Mouse (Mus musculus) heart, postnatal 0 days (tissue): ENCODE measurements around the gene Rab5c. TPM values are rescaled to one million over a fixed set of nuclear protein-coding genes. Genes with fewer than 3 reads are reported as not detected.

Experiments
- ATAC-seq: fragments of 200-750 bp; cut with Nextera tagmentation; 2 replicates; pipeline ENCODE4 v1.8.0; 2017; ENCODE audit warnings: low read depth, moderate number of reproducible peaks, moderate library complexity; ENCODE audit not compliant: insufficient read depth
- DNase-seq: peaks from one replicate; pipeline ENCODE4 v3.0.0-alpha.2; 2016; ENCODE audit warnings: low spot score
- H3K27ac ChIP-seq: fragments of 300-500 bp; sonication (generic); 2 replicates; pipeline ENCODE4 v1.5.1; 2014; ENCODE audit warnings: low read depth, mild to moderate bottlenecking
- H3K27me3 ChIP-seq: fragments of 300-500 bp; sonication (generic); 2 replicates; pipeline ENCODE4 v1.6.1; 2014; ENCODE audit warnings: low read length, mixed read lengths; ENCODE audit not compliant: control insufficient read depth, insufficient read depth
- H3K36me3 ChIP-seq: fragments of 300-500 bp; sonication (generic); replicated peaks from 2 replicates; pipeline ENCODE4 v1.6.1; 2014; ENCODE audit warnings: low read length, mixed read lengths; ENCODE audit not compliant: control insufficient read depth, insufficient read depth
- H3K4me1 ChIP-seq: fragments of 300-500 bp; sonication (generic); 2 replicates; pipeline ENCODE4 v1.6.1; 2014; ENCODE audit warnings: antibody characterized with exemption; ENCODE audit not compliant: control insufficient read depth, insufficient read depth
- H3K4me2 ChIP-seq: fragments of 300-500 bp; sonication (generic); 2 replicates; pipeline ENCODE4 v1.6.1; 2014; ENCODE audit warnings: low read depth, mild to moderate bottlenecking, low read length, moderate library complexity
- H3K4me3 ChIP-seq: fragments of 300-500 bp; sonication (generic); 2 replicates; pipeline ENCODE4 v1.5.1; 2014; ENCODE audit warnings: low read depth, low read length
- H3K9ac ChIP-seq: fragments of 300-500 bp; sonication (generic); replicated peaks from 2 replicates; pipeline ENCODE4 v1.6.1; 2014; ENCODE audit warnings: low read depth, low read length, mixed read lengths
- H3K9me3 ChIP-seq: fragments of 300-500 bp; sonication (generic); replicated peaks from 2 replicates; pipeline ENCODE4 v1.6.1; 2016; ENCODE audit warnings: low read length; ENCODE audit not compliant: control insufficient read depth
- CTCF ChIP-seq: IDR thresholded peaks from 2 replicates; pipeline ENCODE4 v1.5.1; 2016; ENCODE audit warnings: antibody characterized with exemption, control low read depth, low read depth
- EP300 ChIP-seq: IDR thresholded peaks from 2 replicates; pipeline ENCODE4 v1.6.1; 2016; ENCODE audit warnings: antibody characterized with exemption, low read depth
- WGBS: fragments of 180-500 bp; shearing (Covaris S2); extraction: QIAGEN DNeasy Blood & Tissue Kit; methylation state at CpG from one replicate; pipeline ENCODE4 v1.1.7; 2014; 5-methylcytosine and 5-hydroxymethylcytosine counted together
- polyA plus RNA-seq: library from polyadenylated mRNA; unstranded; fragments of >200 nt; fragmentation: Nextera tagmentation; extraction: Ambion mirVana; gene quantifications from 2 replicates; pipeline ENCODE4 v1.2.1, GENCODE M21; 2015
- total RNA-seq: library from RNA; depleted of rRNA; stranded (reverse); fragments of >200 nt; gene quantifications from 2 replicates; pipeline ENCODE4 v1.2.3, GENCODE M21; 2014; ENCODE audit warnings: low replicate concordance

The Rab5c gene
- total and polyA plus RNA-seq, 2 experiments from 2014 or later: 11.0 to 117 TPM

- Histone ChIP-seq H3K9me3 (no peaks in the 10 kb centered on the region), H3K27me3 (peaks cover 28% of the 10 kb centered on the region), H3K4me3 (no peak overlapping the region), H3K4me1 (no peaks in the 10 kb centered on the region), H3K27ac (no peak overlapping the region), H3K9ac (no peak overlapping the region), H3K4me2 (no peak overlapping the region), H3K36me3 (no peaks in the 10 kb centered on the region)
- WGBS: 75% methylated on average over 11 of the region's 12 CpGs
- TF ChIP-seq EP300 (no peak), CTCF (no peak)
- no peak for DNase-seq
- no peak for ATAC-seq
Measured at GRCm38 (mm10) chr11:100754021-100754692, 16.1 kb upstream of the Rab5c start.

GRCm38 (mm10) chr11:100752294-100752693 lies 14.3 kb upstream of the Rab5c start:
- Histone ChIP-seq H3K27me3 (peaks cover 32% of the 10 kb centered on the region), H3K9me3 (no peaks in the 10 kb centered on the region), H3K9ac (no peak overlapping the region), H3K36me3 (no peaks in the 10 kb centered on the region), H3K27ac (no peak overlapping the region), H3K4me3 (no peak overlapping the region), H3K4me2 (no peak overlapping the region), H3K4me1 (no peaks in the 10 kb centered on the region)
- ATAC-seq: no peak
- 27% methylated on average over 10 of the region's 10 CpGs for WGBS
- no peak for TF ChIP-seq CTCF
- no peak for TF ChIP-seq EP300
- no peak for DNase-seq

- Histone ChIP-seq H3K27me3 (peaks cover 28% of the 10 kb centered on the region), H3K4me2 (no peak overlapping the region), H3K27ac (no peak overlapping the region), H3K36me3 (no peaks in the 10 kb centered on the region), H3K9ac (no peak overlapping the region), H3K4me1 (no peaks in the 10 kb centered on the region), H3K9me3 (no peaks in the 10 kb centered on the region), H3K4me3 (no peak overlapping the region)
- no peak for TF ChIP-seq EP300
- TF ChIP-seq CTCF: no peak
- WGBS: 79% methylated on average over 16 of the region's 16 CpGs
- ATAC-seq (no peak), DNase-seq (no peak)
Measured at GRCm38 (mm10) chr11:100750127-100750526, 12.1 kb upstream of the Rab5c start.

GRCm38 (mm10) chr11:100749469-100749868 lies 11.5 kb upstream of the Rab5c start:
- DNase-seq (no peak), ATAC-seq (no peak)
- no peaks in the 10 kb centered on the region for H3K9me3 ChIP-seq
- no peak overlapping the region for H3K4me2 ChIP-seq
- H3K4me1 ChIP-seq: no peaks in the 10 kb centered on the region
- TF ChIP-seq EP300: no peak
- TF ChIP-seq CTCF: no peak
- peaks cover 28% of the 10 kb centered on the region for H3K27me3 ChIP-seq
- no peak overlapping the region for H3K4me3 ChIP-seq
- H3K27ac ChIP-seq: no peak overlapping the region
- H3K9ac ChIP-seq: no peak overlapping the region
- H3K36me3 ChIP-seq: no peaks in the 10 kb centered on the region
- WGBS: 30% methylated on average over 25 of the region's 25 CpGs

GRCm38 (mm10) chr11:100748620-100749019 lies 10.6 kb upstream of the Rab5c start:
- Histone ChIP-seq H3K27me3 (peaks cover 28% of the 10 kb centered on the region), H3K36me3 (no peaks in the 10 kb centered on the region), H3K9ac (no peak overlapping the region), H3K9me3 (no peaks in the 10 kb centered on the region), H3K4me1 (no peaks in the 10 kb centered on the region), H3K27ac (no peak overlapping the region), H3K4me2 (no peak overlapping the region), H3K4me3 (no peak overlapping the region)
- no peak for ATAC-seq
- 67% methylated on average over 4 of the region's 4 CpGs for WGBS
- TF ChIP-seq CTCF: no peak
- TF ChIP-seq EP300: no peak
- DNase-seq: no peak

GRCm38 (mm10) chr11:100747114-100747513 lies 9.1 kb upstream of the Rab5c start:
- Histone ChIP-seq H3K4me2 (no peak overlapping the region), H3K4me3 (no peak overlapping the region), H3K27me3 (peaks cover 28% of the 10 kb centered on the region), H3K36me3 (no peaks in the 10 kb centered on the region), H3K9ac (no peak overlapping the region), H3K9me3 (no peaks in the 10 kb centered on the region), H3K4me1 (no peaks in the 10 kb centered on the region), H3K27ac (no peak overlapping the region)
- 65% methylated on average over 5 of the region's 5 CpGs for WGBS
- TF ChIP-seq EP300: no peak
- no peak for TF ChIP-seq CTCF
- DNase-seq (no peak), ATAC-seq (no peak)
